Comparison of ENCODE assay signal across 31 mouse cellular contexts in the genomic region with DNA sequence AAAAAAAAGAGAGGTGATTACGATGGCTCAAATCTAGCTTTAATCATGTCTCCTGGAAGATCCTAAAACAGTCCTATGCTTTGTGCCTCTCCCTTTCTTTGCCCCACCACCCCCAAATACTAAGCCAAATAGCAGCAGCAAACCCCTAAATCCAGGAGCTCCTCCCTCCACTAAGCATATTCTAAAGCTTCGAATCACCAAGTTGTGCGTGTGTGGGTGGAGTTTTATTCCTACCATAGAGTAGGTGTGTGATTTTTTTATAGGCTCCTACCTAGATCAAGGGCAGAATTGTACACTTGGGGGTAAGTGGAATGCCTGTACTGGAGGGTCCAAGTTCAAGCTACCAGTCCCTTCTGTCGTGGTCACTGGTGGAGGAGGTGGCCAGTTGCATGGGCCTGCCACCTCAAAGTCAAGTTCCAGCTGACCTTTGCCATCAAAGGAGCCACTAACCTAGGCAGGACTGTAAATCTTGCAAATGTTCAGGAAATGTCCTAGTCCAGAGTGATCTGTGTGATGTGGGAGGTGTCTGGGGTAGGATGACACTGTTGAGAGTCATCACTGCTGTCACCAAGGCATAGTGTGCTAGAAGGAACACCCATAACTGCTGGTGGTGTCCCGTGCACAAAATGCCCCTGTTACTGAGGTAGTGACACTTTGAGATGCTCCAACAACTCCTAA. TPM values are rescaled to one million over a fixed set of nuclear protein-coding genes. Genes with fewer than 3 reads are reported as not detected.
"Had no signal": no experiment of that assay in that cellular context is flagged by ENCODE, and none has a peak within 500 bp of the region (broad histone marks: within the 10 kb centered on the region; RNA-seq: fewer than 3 reads in every experiment).

No protein-coding gene starts in this region.

- DNase-seq: forebrain, postnatal 0 days; gastrocnemius, postnatal 10 days; gastrocnemius, postnatal 25 days; heart, adult 18-20 months; heart, postnatal 10 days; heart, postnatal 4 days; kidney, adult 18-20 months; kidney, adult 8-10 months; kidney, postnatal 14 days; kidney, postnatal 4 days; left cerebral cortex, postnatal 4 days had no signal

- H3K27ac ChIP-seq: heart, embryonic 10.5 days; hindbrain, embryonic 10.5 days; hindbrain, embryonic 12.5 days; hindbrain, embryonic 14.5 days; intestine, embryonic 15.5 days; kidney, embryonic 15.5 days; kidney, postnatal 0 days; limb, embryonic 13.5 days; limb, embryonic 15.5 days; liver, embryonic 12.5 days; liver, embryonic 14.5 days had no signal

- ATAC-seq: forebrain, postnatal 0 days; hindbrain, embryonic 16.5 days; inflammation-experienced regulatory T-cells, adult 6 months; intestine, embryonic 15.5 days; intestine, postnatal 0 days; liver, embryonic 12.5 days had no signal

- H3K4me3 ChIP-seq: heart, embryonic 10.5 days; heart, embryonic 12.5 days; hindbrain, embryonic 10.5 days; hindbrain, embryonic 12.5 days; intestine, embryonic 15.5 days; kidney, embryonic 15.5 days; limb, embryonic 13.5 days; limb, embryonic 15.5 days; liver, embryonic 12.5 days had no signal

RNA-seq across cellular contexts. Expression of a gene that starts 5.9 kb away (rescaled TPM):
- total RNA-seq: gastrocnemius, adult 18-20 months; gastrocnemius, postnatal 25 days; granulocyte monocyte progenitor cell, adult 5-6 weeks; heart, postnatal 10 days; heart, postnatal 4 days; liver, adult 2 months had no signal

RNA-seq across cellular contexts. Expression of a gene that starts 18.2 kb away (rescaled TPM):
- total RNA-seq: granulocyte monocyte progenitor cell, adult 5-6 weeks had no signal

RNA-seq across cellular contexts. Expression of a gene that starts 38.7 kb away (rescaled TPM):
- total RNA-seq: forebrain, postnatal 0 days; gastrocnemius, postnatal 10 days; gastrocnemius, postnatal 25 days; gastrocnemius, postnatal 4 days; granulocyte monocyte progenitor cell, adult 5-6 weeks; left cerebral cortex, adult 8-10 months; left cerebral cortex, postnatal 4 days; liver, adult 2 months had no signal

RNA-seq across cellular contexts. Expression of a gene that starts 56.8 kb away (rescaled TPM):
- total RNA-seq: gastrocnemius, postnatal 10 days; gastrocnemius, postnatal 4 days; granulocyte monocyte progenitor cell, adult 5-6 weeks; heart, postnatal 10 days; heart, postnatal 4 days; left cerebral cortex, postnatal 4 days; liver, adult 2 months had no signal
